Mouse (Mus musculus) v-Abl transformed pro-B cells (cell line): ENCODE measurements around the gene Obscn.

Experiments used
- in situ Hi-C, 2 experiments: fragments of 400-800 bp; cut with MboI; formaldehyde crosslinking; loops; one replicate each; pipeline ENCODE4 v1.15.1; 2025; ENCODE audit not compliant: unreplicated experiment in 2 of 2

Obscn gene

DNA sequence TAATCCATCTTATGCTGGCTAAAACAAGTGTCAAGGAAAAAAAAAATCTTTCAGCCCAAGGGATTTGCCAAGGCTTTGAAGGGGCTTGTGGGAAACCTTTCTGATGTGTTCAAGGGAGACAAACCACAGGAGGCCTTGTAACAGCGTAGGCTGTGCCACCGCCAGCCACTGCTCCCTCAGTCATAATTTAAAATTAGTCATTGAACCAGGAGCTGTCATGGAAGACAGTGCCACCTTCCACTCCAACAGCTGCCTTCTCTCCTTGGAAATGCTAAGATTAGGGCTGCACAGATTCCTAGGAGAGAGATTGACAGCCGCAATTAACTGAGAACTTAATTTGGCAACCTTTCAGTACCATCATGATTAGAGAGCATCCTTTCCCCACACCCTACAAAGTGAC, 13.1 kb upstream of the Obscn start:
- in situ Hi-C loops = no loop called here

DNA sequence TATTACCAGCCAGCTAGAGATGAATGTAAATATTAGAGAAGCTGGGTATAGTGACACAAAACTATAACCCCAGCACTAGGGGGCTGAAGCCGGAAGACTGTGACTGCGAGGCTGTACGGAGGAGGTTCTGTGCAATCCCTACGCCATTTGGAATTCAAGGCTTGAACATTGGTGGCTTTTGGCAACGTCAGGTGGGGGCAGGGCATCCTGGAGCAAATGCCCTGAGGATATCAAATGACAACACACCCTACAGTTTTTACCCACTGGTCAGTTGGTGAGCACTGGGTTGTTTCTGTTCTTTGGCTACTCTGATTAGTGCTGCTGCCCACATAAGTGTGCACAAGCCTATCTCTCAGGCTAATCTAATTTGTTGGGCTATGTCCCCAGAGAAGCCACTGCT, 6.8 kb upstream of the Obscn start:
- in situ Hi-C loops = no loop called here

DNA sequence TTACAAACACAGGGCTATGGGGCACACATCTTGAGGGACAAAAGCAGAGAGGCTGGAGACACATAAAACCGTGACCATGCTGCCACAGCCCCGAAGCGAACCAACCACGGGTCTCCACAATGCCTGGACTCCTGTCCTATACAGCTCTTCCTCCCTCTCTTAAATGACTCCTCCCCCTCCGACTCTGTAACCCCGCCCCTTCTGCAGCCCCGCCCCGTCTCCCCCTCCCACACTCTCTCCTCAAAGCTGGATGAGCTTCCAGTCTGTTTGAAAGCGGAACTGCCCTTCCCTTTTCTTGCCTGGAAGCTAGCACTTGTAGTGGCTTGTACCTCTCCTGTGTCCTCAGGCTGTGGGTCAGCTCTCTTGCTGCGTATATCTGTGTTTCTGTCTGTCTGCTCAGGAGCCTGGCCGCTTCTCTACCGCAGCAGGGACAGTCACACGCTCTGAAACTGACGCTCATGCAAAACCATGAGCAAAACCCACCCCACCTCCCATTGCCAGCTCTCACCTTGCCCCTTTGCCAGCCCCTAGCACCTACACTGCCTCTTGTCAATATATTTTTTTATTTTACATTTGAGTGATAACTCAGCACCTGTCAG, 5.7 kb upstream of the Obscn start:
- in situ Hi-C loops = no loop called here

DNA sequence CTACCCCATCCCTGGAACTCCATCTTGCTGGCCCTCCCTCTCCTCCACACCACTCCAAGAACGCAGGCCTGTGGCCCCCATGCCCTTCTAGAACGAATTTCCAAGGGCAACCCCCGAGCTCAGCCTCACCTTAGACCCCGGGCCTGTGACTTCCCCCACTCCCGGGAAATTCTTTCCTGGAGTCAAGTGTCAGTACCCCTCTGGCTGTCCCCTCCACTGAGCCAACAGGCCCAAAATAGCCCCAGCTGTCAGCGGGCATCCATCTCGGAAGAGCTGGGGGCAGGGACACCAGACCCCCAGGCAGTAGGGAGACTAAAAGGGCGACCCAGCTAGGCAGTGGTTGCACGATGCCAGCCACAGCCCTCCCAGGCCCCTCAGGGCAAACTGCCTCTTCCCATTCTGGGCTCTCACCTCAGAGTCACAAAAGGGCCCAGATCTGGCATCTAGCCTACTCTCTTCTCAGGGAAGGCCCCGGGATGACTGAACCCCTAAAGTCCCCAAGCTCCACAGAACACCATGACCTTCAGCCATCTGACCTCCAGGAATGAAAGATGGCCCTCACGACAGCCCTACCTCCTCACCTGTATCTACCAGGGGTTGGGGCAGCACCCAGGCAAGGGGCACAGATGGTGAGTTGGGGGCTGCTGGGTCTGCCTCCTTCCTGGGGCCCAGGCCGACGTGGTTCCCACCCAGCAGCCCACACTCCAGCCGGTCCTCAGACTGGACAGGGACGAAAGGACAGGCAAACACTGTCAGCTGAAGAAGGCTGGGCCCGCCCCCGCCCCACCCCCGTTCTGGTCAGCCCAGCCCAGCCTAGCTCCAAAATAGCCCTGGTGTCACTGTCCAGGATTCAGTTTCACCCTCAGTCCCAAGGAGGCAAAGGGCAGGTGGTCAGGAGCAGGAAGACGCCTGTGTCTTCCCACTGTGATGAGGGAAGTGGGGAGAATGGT, 2.6 kb upstream of the Obscn start:
- in situ Hi-C loops = no loop called here

DNA sequence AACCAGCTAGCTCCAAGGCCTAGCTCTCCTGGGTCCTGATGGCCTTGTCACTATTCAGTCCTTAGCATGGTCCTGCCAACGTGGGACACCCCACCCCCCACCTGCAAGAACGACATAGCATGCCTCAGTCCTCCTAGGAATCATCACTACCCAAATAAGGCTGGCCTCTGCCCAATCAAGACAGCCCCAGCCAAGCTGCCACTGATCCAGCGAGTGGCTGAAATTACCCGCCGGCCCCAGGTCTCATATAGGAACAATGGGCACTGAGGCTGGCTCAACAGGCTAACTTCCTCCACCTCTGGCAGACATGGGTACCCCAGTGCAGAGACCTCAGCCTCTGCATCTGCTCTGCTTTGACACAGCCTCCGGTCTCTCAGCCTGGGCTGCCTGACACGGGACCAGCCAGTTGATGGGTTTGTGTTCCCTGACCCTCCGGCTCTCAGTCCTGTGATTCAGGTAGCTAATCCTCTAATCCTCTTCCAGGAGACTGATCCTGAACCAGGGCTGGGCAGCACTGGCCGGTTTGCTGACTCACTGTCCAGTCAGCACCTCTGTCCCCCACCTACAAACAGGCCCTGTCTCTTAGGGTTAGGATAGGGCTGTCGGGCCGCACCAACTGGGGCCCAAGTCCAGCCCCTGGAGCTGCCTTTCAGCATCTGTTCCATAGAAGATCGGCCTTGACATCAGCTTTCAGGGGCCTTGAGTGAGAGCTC, 948 bp upstream of the Obscn start:
- in situ Hi-C loops = no loop called here

DNA sequence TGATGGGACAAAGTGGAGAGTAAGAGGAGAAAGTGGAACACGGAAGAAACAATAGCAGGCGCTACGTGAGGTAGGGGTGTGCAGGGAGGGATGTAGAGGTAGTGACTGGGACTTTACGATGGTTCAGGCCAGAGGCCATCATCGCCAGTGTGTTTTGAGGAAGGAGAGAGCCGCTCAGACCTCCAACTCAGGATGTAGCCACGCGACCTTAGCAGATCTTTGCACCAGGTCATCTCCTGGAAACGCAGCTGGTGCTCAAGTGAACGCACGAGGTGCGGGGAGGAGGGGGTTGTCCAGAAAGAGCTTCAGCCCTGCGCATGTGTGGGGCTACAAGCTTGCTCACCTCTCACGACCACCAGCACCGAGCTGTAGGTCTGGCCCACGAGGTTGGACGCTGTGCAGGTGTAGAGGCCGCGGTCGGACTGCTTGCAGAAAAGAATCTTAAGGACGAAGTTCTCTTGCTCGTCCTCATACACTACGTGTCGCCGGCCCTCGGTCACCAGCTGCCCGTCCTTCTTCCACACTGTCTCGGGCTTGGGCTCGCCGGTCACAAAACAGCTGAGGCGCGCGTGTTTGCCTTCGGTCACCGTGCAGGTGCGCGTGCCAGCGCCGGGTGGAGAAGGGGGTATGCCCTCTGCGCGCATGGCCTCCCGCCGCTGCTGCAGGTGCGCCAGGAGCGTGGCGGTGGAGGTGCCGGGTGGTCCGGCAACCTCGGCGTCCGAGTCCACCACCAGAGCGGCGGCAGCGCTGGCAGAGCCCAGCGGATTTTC, 966 bp downstream of the Obscn start:
- in situ Hi-C loops = no loop called here

DNA sequence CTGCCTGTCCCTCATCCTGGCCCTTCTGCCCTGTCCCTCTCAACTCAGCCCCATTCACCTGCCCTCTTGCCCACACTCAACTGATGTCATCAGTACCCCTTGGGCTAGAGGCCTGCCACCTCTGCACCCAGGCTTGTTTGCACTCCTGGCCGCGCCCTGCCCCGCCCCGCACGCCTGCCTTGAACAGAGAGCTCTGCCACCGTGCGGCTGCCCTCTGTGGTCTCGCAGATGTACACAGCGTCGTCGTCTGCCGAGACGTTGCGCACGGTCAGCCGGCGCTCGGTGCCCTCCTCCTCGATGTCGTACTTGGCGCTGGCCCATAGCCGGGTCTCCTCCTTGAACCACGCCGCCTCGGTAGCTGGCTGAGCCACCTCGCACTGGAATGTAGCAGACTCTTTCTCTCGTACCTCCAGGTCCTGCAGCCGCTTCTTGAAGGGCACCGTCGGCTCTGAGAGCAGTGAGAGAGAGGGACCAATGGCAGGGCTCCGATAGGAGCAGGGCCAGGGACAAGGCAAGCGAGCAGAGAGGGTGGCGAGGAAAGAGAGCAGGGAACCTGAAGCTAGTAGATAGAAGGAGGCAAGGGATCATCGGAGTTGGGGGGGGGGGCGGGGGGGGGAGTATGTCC, 1.7 kb downstream of the Obscn start:
- in situ Hi-C loops = no loop called here

DNA sequence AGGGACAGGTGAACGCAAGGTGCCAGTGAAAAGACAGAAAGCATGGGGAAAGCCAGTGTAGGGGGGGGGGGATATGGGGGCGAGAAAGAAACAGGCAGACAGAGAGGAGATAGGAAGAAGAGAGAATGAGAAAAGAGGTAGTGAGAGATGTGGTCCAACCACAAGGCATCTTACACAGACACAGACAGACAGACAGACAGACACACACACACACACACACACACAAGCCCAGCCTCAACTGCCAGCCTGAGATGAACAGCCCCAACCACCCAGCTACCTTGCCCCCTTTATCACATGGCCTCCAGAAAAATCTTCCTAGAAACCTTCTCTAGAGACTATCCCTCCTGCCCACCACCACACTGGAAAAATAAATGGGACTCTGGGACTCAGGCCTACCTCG, 4.1 kb downstream of the Obscn start:
- in situ Hi-C loops = no loop called here

DNA sequence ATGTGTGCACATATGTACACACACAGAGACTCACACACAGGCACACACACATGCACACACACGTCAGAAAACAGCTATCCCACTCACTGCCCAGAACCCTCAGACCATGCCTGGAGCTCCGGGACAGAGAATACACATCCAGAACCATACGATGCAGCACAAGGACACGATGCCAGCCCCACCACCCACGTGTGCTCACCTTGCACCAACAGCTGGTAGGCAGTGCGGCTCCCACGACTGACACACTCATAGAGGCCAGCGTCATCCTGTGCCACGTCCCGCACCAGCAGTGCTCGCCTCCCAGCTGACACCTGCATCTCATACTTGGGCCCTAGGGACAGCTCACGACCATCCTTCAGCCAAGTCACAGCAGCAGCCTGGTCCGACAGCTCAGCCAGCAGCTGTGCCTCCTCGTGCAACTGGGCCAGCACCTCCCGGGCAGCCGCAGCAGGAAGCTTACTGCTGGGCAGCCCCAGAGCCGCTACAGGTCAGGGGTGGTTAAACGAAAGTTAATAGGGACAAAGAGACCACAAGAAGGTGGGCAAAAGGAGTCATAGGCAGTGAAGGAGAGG, 4.8 kb downstream of the Obscn start:
- in situ Hi-C loops = no loop called here

DNA sequence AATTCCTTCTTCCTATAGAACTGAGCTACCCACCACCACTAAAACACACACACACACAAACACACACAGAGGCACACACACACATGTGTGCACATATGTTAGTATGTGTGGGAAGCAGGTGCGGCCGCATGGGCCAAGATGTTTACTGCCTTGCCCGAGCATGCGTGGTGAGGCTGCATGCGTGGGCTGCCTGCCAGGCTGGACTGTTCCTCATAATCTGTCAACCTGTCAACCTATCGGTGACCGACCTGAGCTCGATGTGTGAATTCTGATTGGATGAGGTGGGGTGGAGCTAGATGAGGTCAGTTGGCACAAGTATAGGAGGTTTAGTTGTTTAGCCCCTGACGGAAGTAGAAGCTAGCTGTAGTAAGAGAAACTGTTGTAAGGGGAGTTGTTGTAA, 5.4 kb downstream of the Obscn start:
- in situ Hi-C loops = no loop called here

DNA sequence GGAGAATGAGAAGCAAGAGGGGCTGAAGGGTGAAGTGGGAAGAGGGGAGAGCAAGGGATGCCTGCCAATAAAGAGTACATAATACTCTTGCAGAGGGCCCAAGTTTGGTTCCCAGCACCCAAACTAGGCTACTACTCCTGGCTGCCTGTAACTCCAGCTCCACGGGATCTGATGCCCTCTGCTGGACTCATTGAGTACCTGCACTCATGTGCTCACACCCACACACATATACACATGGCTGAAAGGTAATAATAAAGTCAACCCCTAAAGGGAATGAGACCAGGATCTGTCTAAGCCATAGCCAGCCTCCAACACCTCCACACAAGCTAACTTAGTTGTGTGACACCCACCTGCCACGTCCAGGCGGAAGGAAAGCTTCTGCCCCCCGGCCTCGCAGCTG, 30.3 kb downstream of the Obscn start:
- in situ Hi-C loops = no loop called here

DNA sequence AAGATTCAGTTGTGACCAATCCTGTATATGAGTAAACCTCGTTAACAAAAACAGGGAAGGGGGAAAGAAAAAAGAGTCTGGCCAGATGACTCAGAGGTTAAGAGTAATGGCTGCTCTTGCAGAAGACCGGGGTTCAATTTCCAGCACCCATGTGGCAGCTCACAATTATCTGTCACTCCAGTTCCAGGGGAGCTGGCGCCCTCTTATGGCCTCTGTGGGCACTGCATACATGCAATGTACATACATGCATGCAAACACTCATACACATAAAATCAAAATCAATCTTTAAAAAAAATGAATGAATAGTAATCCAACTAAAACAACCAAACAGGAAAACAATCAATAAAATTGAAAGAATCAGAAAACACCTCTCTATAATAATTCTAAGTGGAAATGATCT, 33.9 kb downstream of the Obscn start:
- in situ Hi-C loops = loop anchor here (5.0 kb wide), 4 partner anchors 80 to 195 kb away; partner anchors contain the start of genes Gjc2 (in 1 of the 2) and Wnt3a (in 1 of the 2)

DNA sequence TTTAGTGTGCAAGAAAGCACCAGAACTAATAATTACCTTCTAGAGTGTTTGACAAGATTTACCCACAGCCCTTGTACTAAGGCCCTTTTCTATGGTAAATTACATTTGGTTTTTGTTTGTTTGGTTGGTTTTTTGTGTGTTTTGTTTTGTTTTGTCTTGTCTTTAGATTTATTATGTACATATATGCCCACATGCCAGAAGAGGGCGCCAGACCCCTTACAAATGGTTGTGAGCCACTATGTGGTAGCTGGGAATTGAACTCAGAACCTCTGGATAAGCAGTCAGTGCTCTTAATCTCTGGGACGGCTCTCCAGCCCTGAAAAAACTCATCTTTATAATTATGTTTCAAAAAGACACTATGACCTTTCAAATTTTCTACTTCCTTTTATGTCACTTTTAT, 37.9 kb downstream of the Obscn start:
- in situ Hi-C loops = no loop called here

DNA sequence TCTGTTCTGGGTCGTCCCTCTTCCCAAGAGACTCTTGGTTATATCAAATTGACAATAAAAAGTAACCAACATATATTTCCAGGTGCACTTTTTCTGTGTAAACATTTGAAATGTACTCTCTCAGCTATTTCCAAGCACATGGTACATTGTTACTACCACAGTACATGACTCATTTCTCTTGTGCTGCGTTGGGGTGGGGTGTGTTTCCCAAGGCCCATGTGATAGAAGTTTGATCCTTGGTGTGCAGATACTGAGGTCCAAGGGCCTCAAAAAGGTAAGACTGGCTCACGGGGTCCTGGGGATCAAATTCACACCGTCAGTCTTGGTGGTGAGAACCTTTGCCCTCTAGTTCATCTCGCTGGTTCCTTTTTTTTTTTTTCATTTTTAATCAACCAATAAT, 38.4 kb downstream of the Obscn start:
- in situ Hi-C loops = no loop called here

DNA sequence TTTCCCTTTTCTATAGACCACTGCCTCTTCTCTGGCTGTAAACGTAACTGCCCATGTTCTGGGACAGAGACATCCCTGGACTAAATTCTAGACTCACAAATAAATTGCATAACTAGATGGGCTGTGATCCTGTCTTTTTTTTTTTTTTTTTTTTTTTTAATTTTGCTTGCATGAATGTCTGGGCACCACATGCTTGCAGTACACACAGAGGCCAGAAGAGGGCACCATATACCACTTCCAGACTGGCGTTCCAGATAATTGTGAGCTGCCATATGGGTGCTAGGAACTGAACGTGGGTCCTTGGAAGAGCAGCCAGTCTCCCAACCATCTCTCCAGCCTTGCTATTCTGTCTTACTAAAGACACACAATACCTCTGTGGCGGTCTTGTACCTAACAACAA, 42.0 kb downstream of the Obscn start:
- in situ Hi-C loops = loop anchor here in 1 of 2 experiments (5.0 kb wide), 1 partner anchor 127 kb away; no protein-coding TSS in a partner anchor

DNA sequence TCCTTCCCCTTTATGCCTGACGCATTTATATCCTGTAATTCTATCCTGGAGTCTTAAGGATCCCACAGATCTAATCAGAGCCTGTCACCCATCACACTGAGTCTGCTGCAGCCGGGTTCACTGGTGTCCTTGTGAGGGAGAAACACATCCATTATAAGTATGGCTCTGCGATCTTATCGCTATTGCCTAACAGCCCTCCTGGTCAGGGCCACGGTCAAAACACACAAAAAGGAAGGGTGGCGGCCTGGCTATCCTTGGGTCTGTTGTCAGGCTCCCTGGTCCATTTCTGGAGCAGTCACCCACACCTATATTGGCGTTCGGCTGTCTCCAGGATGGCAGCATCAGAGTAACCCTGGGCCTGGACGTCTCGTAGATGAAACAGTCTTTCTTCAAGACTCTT, 48.6 kb downstream of the Obscn start:
- in situ Hi-C loops = loop anchor here in 1 of 2 experiments (5.0 kb wide), 1 partner anchor 120 kb away; no protein-coding TSS in a partner anchor

DNA sequence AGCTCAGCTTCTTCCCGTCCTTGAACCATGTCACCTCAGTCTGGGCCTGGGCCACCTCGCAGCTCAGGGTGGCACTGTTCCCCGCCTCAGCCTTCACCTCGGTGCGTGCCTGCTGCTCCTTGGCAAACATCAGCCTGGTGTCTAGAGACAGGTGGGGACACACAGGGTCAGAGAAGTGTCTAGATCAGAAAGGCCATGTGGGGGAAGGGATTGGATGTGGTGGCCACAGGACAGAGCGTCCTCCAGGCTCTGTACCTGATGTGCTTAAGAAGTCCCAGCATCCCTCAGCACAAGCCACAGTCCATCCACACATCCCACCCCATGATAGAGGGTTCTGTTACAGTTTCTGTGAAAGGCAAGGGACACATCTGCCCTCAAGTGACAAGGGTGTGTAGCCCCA, 51.0 kb downstream of the Obscn start:
- in situ Hi-C loops = loop anchor here in 1 of 2 experiments (5.0 kb wide), 1 partner anchor 118 kb away; no protein-coding TSS in a partner anchor

DNA sequence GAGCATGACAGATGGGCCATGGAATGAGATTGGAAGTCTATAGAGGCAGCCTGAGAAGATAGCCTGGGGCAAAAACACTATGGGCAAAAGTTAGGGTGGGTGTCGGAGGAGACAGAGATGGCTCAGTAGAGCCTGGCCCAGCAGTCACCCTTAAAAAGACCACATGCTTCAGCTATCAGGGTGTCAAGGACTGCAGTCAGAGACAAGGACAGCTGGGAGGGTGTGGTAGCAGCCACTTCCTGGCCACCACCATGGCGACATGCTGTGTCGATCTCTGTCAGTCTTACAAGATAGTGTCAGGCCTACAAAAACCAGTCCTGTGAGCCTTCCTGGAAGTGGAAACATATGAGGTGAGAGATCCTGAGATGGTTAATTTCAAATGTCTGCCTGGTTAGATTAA, 53.1 kb downstream of the Obscn start:
- in situ Hi-C loops = no loop called here

DNA sequence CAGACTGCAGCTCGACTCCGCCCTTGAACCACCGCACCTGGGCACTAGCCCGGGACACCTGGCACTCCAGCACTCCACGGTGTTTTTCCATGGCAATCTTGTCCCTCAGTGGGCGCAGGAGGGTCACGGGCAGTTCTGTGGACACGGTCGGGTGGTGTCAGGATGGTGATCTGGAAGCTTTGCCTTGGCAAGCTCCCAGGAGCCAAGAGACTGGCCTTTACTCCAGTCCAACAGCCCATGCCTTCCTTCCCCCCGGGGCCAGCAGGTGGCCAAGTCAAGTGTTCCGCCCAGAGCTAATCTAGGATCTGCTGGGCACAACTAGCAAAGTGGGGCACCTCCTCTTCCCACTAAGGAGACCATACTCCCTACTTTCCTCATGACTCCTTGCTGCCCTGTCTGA, 57.9 kb downstream of the Obscn start:
- in situ Hi-C loops = no loop called here

DNA sequence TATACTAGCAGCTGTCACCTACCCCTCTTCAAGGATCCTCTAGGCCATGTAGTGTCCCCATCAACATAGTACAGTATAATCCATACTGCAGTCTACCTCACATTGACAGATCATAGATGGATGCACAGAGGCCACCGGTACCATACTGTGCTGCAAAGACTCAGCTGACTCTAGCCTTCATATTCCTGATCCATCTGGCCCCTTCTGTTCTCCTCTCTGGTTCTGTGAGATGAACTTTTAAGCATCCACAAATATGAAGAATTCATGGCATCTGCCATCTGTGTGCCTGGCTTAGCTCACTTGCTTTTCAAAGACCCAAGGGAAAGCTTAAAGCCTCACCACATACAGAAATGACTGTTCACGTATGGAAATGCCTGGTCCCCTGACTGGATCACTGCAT, 65.9 kb downstream of the Obscn start:
- in situ Hi-C loops = no loop called here
